Mouse (Mus musculus): Measurements from ENCODE around the gene Erbb2.

GRCm38 (mm10) chr11:98387056-98387577, 25.2 kb upstream of the Erbb2 start:
- TF ChIP-seq HCFC1 (IDR thresholded peaks at IDR 0.05; ENCODE audit: borderline replicate concordance, insufficient read depth, low read length) (no peak), ZC3H11A (IDR thresholded peaks at IDR 0.05; ENCODE audit: borderline replicate concordance, low read depth, low read length) (no peak), MAFK (IDR thresholded peaks at IDR 0.05; ENCODE audit: insufficient read depth, low read depth, low read length) (no peak), ZNF384 (IDR thresholded peaks at IDR 0.05; ENCODE audit: low read depth, low read length) (no peak), CHD2 (IDR thresholded peaks at IDR 0.05; ENCODE audit: low read depth, low read length) (no peak)
